In the genomic region with DNA sequence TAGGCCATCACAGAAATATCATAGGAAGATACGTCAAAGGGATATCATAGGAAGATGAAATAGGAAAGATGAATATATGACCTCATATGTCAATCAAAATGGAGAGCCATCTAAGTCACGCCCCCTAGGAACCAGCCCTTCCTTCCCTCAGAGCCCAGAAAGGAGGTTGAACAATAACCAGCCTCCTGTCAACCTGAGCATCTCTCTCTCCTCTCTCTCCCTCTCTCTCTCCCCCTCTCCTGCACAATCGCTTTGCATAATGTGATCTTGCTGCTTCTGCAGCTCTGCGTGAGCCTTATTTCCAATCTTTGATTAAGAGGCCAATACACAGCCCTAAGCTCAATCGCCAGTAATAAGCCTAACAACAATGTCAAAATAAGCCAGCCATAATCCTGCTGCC, we compare ENCODE assay signal across 18 mouse cellular contexts.
A peak's percentile ranks its signal among the peaks of the same experiment; 100 is the strongest.
DNase-seq lines count a peak whose midpoint lies in the region; ATAC-seq lines count a peak whose summit lies in the region.
"Had no signal": no experiment of that assay in that cellular context is flagged by ENCODE, and none has a peak within 500 bp of the region (broad histone marks: within the 10 kb centered on the region; RNA-seq: fewer than 3 reads in every experiment).

No protein-coding gene starts in this region.

- H3K27ac ChIP-seq in hindbrain, embryonic 12.5 days: 0 out of 2 replicates have a peak overlapping the region, but pooled peaks have one; percentile 18
- H3K27ac ChIP-seq in hindbrain, embryonic 11.5 days (ENCODE audit: low read depth, low read length): no peak overlapping the region
- peak overlapping the region; percentile 47 for H3K27ac ChIP-seq in hindbrain, embryonic 15.5 days (replicated peaks)
- H3K27ac ChIP-seq: liver, embryonic 12.5 days had no signal

- H3K27me3 ChIP-seq in hindbrain, embryonic 12.5 days: peaks cover 4% of the 10 kb centered on the region; the same call in 1 of the 2 replicates
- H3K27me3 ChIP-seq in hindbrain, embryonic 11.5 days (ENCODE audit: control insufficient read depth, insufficient read depth, low read length): no peaks in the 10 kb centered on the region
- H3K27me3 ChIP-seq in hindbrain, embryonic 15.5 days: no peaks in the 10 kb centered on the region
- H3K27me3 ChIP-seq: liver, embryonic 12.5 days had no signal

- no peak overlapping the region for H3K9ac ChIP-seq in hindbrain, embryonic 12.5 days
- H3K9ac ChIP-seq in hindbrain, embryonic 11.5 days (ENCODE audit: low read depth, low read length): no peak overlapping the region
- H3K9ac ChIP-seq in hindbrain, embryonic 15.5 days: no peak overlapping the region
- H3K9ac ChIP-seq: embryonic facial prominence, embryonic 12.5 days; limb, embryonic 12.5 days; liver, embryonic 12.5 days had no signal

- DNase-seq in hindbrain, embryonic 11.5 days (ENCODE audit: low spot score): no peak
- DNase-seq in retina, postnatal 1 day: peak; percentile 42
- no peak for DNase-seq in retina, embryonic 14.5 days (ENCODE audit: low spot score)
- no peak for DNase-seq in adrenal gland, adult 2 months
- no peak for DNase-seq in adrenal gland, adult 8-10 months
- no peak for DNase-seq in testis, postnatal 10 days (ENCODE audit: low spot score)
- DNase-seq: B cell, adult 2 months; cerebellum, adult 9-10 months; kidney, adult 18-20 months; kidney, postnatal 10 days; lung, adult 2 months; lung, postnatal 36 days; thymus, postnatal 25 days had no signal

- no peak overlapping the region for H3K4me2 ChIP-seq in hindbrain, embryonic 12.5 days (replicated peaks)
- no peak overlapping the region for H3K4me2 ChIP-seq in hindbrain, embryonic 11.5 days (replicated peaks; ENCODE audit: low read depth, low read length)
- H3K4me2 ChIP-seq in hindbrain, embryonic 15.5 days: no peak overlapping the region
- H3K4me2 ChIP-seq: embryonic facial prominence, embryonic 12.5 days; limb, embryonic 12.5 days; liver, embryonic 12.5 days had no signal

- no peak for ATAC-seq in hindbrain, embryonic 12.5 days (ENCODE audit: low FRiP score)
- ATAC-seq in hindbrain, embryonic 11.5 days (ENCODE audit: low FRiP score): no peak
- no peak for ATAC-seq in hindbrain, embryonic 15.5 days (ENCODE audit: low FRiP score, low read depth)
- ATAC-seq: liver, embryonic 12.5 days had no signal

- 77% methylated on average over 5 of the region's 5 CpGs for WGBS in hindbrain, embryonic 12.5 days
- WGBS in hindbrain, embryonic 11.5 days: 93% methylated on average over 5 of the region's 5 CpGs
- 66% methylated on average over 5 of the region's 5 CpGs for WGBS in hindbrain, embryonic 15.5 days

- peaks cover 19% of the 10 kb centered on the region for H3K4me1 ChIP-seq in hindbrain, embryonic 12.5 days
- peaks cover 2% of the 10 kb centered on the region; the same call in 1 of the 2 replicates for H3K4me1 ChIP-seq in hindbrain, embryonic 11.5 days (replicated peaks; ENCODE audit: control insufficient read depth, insufficient read depth, low read length)
- peaks cover 24% of the 10 kb centered on the region for H3K4me1 ChIP-seq in hindbrain, embryonic 15.5 days (replicated peaks)
- H3K4me1 ChIP-seq: liver, embryonic 12.5 days had no signal

- no peaks in the 10 kb centered on the region for H3K9me3 ChIP-seq in hindbrain, embryonic 12.5 days (replicated peaks)
- no peaks in the 10 kb centered on the region for H3K9me3 ChIP-seq in hindbrain, embryonic 11.5 days (ENCODE audit: control insufficient read depth, low read length)
- H3K9me3 ChIP-seq in hindbrain, embryonic 15.5 days: no peaks in the 10 kb centered on the region
- H3K9me3 ChIP-seq: embryonic facial prominence, embryonic 12.5 days; limb, embryonic 12.5 days; liver, embryonic 12.5 days had no signal

- no peaks in the 10 kb centered on the region for H3K36me3 ChIP-seq in hindbrain, embryonic 12.5 days
- no peaks in the 10 kb centered on the region for H3K36me3 ChIP-seq in hindbrain, embryonic 11.5 days (ENCODE audit: control insufficient read depth, insufficient read depth, low read length)
- no peaks in the 10 kb centered on the region for H3K36me3 ChIP-seq in hindbrain, embryonic 15.5 days
- H3K36me3 ChIP-seq: embryonic facial prominence, embryonic 12.5 days; limb, embryonic 12.5 days; liver, embryonic 12.5 days had no signal

- H3K4me3 ChIP-seq in hindbrain, embryonic 12.5 days: no peak overlapping the region
- no peak overlapping the region for H3K4me3 ChIP-seq in hindbrain, embryonic 11.5 days (ENCODE audit: low read depth, low read length)
- no peak overlapping the region for H3K4me3 ChIP-seq in hindbrain, embryonic 15.5 days
- H3K4me3 ChIP-seq: embryonic facial prominence, embryonic 12.5 days; limb, embryonic 12.5 days; liver, embryonic 12.5 days had no signal
